Mouse (Mus musculus) induced T-regulatory cell, adult 2 months (primary cell): ENCODE data around the gene Cog4.
"Not testable (repeated sequence)": the region's sequence is repeated elsewhere in the genome, so short reads cannot be mapped to it uniquely, and the experiment has no call there.

ENCODE experiments used
- DNase-seq: peaks from one replicate; pipeline ENCODE4 v3.0.0-alpha.2; 2012; ENCODE audit warnings: low read depth

Gene Cog4

GRCm38 (mm10) chr8:110828511-110828910 lies 17.9 kb upstream of the Cog4 start:
- no peak for DNase-seq

- no peak for DNase-seq
Measured at GRCm38 (mm10) chr8:110831956-110832355, 14.4 kb upstream of the Cog4 start.

DNA sequence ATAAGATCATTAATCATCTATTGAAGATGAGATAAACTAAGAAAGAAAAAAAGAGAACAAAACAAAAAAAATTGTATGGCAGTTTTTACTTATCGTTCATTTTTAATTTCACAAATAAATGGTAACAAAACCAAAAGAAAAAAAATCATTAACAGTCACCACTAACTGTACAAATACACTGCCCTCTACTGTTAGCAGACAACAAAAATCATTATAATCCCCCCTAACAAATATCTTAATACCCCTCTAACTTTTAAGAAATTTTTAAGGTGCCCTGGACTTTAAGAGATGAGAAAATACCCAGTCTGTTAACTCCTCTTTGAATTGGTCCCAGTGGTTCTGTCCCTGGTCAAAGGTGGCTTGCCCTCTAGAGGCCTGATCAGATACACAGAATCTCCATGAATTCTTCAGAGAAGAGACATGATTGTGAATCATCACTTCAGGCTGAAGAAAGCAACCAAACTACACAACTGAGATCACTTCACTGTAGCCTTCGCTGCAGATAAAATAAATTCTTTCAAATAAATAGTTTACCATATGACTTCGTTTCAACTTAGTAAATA lies 4.3 kb upstream of the Cog4 start:
- no peak for DNase-seq

DNA sequence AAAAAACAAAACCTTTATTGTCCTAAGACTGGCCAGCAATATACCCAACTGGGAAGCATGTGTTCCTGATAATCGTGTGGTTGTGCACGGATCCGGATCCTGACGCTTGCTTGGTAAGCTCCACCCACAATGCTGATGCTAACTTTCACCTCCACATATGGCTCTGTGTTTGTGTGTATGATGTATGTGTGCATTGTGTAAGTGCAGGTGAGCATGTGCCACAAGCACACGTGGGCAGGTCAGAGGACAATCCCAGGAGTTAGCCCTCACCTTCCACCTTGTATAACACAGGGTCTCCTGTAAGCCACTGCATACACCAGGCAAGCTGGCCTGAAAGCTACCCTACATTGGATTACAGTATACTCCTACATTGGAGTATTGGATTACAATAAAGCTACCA lies 3.2 kb upstream of the Cog4 start:
- DNase-seq, result no peak

DNA sequence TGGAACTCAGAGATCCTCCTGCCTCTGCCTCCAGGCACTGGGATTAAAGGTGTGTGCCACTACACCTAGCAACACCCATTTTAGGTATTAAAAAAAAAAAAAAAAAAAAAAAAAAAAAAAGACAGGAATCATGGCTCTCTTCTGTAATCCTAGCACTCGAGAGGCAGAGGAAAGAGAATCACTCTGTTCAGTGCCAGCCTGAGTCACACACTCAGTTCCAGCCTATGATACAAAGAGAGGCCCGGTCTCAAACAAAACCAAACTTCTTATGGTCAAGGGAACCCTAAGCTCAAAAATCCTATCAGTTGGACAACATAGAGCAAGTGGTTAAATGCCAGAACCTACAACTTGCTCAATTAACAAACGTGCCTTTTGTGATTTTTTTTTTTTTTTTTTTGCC lies 1.5 kb upstream of the Cog4 start:
- no peak for DNase-seq

- DNase-seq, result peak; percentile 75
Measured at GRCm38 (mm10) chr8:110845821-110846404, 487 bp upstream of the Cog4 start.

GRCm38 (mm10) chr8:110847171-110847549 lies 760 bp downstream of the Cog4 start:
- no peak for DNase-seq

DNA sequence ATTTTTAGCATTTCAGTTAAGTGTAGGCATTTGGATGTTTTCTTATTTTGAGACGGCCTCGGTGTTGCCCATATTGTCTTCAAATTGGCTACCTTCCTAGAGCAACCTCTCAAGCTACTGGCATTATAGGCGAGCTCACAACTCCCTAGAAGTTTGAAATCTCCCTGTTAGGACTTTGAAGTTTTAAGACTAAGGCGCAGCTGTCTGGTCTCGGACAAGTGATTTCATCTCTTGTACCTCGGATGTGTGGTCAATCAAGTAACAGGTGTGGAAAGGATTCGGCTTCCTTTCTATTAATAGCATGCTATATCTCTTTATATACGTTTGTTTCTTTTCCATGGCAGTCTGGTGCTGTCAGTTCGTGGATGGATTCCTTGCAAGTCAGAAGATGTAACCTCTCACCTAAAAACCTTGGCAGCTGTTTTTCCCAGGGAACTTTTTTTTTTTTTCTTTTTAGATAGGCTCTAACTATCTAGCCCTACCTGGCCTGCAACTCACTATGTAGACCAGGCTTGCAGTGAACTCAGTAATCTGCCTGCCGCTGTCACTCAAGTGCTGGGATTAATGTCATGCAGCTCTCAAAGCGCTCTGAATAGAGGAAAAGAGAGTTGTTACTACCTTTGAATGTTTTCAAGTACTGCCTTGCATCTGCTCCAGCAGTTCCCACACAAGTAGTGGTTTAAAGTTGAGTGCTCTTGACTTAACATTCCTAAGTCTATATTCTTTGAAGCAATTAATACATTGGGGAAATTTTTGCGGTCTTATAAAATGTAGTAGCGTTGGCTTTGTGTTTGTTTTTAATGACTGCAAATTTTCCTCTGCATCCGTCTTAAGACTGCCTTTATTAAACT lies 1.5 kb downstream of the Cog4 start:
- no peak for DNase-seq

DNA sequence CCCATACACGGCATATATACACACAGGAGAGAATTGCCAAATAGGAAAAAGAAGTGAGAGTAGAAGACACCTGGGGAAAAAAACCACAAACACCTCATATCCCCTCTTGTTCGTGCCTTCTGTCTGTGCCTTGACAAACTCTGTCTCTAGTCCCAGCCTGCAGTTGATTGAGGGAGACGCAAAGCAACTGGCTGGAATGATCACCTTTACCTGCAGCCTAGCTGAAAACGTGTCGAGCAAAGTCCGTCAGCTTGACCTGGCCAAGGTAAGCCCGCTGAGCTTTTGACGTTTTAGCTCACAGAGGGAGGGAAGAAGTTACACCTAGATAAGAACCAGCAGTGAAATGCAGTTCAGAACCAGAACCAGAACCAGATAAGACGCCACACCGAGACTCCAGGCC lies 4.8 kb downstream of the Cog4 start:
- DNase-seq, result no peak

- not testable (repeated sequence) for DNase-seq
Measured at GRCm38 (mm10) chr8:110856073-110856472, 9.7 kb downstream of the Cog4 start.

GRCm38 (mm10) chr8:110856760-110857461 lies 10.5 kb downstream of the Cog4 start:
- peak; percentile 42 for DNase-seq

- DNase-seq, result peak; percentile 89
Measured at GRCm38 (mm10) chr8:110859651-110860501, 13.5 kb downstream of the Cog4 start.

DNA sequence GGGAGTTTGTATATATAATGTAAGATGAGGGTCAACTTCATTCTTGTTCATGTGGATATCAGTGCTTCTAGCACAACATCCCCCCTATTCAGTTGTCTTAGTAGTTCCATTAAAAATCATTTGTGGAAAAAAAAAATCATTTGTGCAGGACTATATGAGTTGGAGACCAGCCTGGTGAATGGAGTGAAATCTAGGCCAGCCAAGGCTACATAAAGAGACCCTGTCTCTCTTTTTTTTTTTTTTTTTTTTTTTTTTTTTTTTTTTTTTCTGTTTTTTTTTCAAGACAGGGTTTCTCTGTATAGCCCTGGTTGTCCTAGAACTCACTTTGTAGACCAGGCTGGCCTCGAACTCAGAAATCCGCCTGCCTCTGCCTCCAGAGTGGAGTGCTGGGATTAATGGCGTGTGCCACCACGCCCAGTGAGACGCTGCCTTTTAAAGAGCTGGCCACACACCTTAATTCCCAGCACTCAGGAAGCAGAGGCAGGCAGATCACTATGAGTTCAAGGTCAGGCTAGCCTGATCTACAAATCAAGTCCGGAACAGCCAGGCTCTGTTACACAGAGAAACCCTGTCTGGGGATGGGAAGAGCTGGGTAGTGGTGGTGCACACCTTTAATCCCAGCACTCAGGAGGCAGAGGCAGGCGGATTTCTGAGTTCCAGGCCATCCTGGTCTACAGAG lies 15.1 kb downstream of the Cog4 start:
- not testable (repeated sequence) for DNase-seq

- DNase-seq, result no peak
Measured at GRCm38 (mm10) chr8:110870501-110870900, 24.1 kb downstream of the Cog4 start.

- no peak for DNase-seq
Measured at GRCm38 (mm10) chr8:110877862-110878261, 31.5 kb downstream of the Cog4 start.

DNA sequence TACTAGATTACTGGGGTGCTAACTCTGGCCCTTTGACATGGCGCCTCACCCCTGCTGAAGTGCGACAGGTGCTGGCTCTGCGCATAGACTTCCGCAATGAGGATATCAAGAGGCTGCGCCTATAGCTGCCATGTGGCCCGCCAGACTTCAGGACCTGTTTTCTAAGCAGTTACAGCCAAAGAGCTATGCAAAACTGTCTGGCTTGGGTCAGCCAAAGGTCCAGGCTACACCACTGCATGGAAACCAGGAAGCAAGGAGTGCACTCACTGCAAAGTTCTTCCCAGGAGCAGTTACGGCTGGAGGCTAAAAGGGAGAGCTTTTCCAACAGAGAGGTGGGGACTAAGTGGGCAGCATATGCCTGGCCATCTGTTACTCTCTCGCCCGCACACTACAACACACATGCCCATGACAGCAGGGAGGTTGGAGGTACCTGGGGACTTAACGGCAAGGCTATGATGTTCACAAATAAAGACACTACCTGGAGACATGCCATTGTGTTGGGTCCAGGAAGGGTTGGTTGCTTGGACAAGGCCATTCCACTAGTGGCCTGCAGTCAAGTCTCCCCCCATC lies 35.4 kb downstream of the Cog4 start:
- no peak for DNase-seq

GRCm38 (mm10) chr8:110883824-110884223 lies 37.4 kb downstream of the Cog4 start:
- DNase-seq, result no peak

- no peak for DNase-seq
Measured at GRCm38 (mm10) chr8:110886634-110887033, 40.2 kb downstream of the Cog4 start.

- no peak for DNase-seq
Measured at GRCm38 (mm10) chr8:110887551-110887950, 41.2 kb downstream of the Cog4 start.

DNA sequence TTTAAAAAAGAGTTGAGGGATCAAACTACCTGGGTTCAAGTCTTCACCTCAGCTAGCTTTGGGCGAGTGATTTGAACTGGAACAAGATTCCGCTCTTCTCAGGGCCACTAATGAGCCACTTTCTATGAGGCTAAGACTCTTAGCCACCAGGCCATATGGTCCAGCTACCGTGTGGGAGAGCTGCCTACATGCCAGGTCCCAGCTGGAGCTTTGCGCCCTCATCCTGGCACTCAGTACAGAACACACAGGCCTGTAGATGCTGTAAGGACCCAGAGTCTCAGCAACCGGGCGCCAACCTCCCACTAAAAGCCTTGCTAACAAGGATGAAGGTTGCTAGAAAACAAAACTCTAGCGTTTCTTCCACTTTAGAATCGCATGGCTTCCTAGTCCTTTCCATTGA lies 42.0 kb downstream of the Cog4 start:
- DNase-seq, result no peak

DNA sequence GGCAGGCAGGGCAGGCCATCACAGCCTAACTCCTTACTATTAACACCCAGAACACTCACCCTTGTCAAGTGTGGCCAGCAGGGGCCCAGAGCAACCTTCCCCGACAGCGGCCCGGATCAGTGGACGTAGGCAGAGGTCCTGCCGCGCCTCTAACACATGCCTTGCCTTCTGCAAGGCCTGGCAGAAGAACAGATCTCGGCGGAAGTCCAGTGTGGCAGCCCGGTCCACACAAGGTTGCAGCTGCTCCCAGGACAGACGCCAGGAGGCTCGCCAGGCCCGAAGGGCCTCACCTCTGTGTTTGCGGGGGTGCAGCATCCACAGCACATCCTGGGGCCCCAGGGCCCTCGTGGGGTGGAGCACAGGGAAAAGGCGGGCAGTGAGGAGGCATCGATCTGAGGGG lies 42.5 kb downstream of the Cog4 start:
- no peak for DNase-seq
